Mouse (Mus musculus): ENCODE measurements around the gene Aste1. TPM values are rescaled to one million over a fixed set of nuclear protein-coding genes. Genes with fewer than 3 reads are reported as not detected.

Gene Aste1
- polyA plus RNA-seq, 1 experiment from 2014 or later, result 13.2 TPM

GRCm38 (mm10) chr9:105379533-105380145 lies 15.6 kb upstream of the Aste1 start:
- Histone ChIP-seq H3K27ac (replicated peaks) (peak overlapping the region; percentile 82), H3K36me3 (no peaks in the 10 kb centered on the region), H3K9me3 (no peaks in the 10 kb centered on the region), H3K4me1 (replicated peaks) (peaks cover 25% of the 10 kb centered on the region), H3K9ac (no peak overlapping the region), H3K27me3 (no peaks in the 10 kb centered on the region), H3K4me2 (peak overlapping the region; percentile 11; the same call in 1 of the 2 replicates), H3K4me3 (no peak overlapping the region)
- WGBS, result 50% methylated on average over 8 of the region's 8 CpGs
- peak; percentile 93 for ATAC-seq (ENCODE audit: low read depth)

- WGBS, result 87% methylated on average over 5 of the region's 5 CpGs
- H3K27me3 ChIP-seq, result no peaks in the 10 kb centered on the region
- no peaks in the 10 kb centered on the region for H3K36me3 ChIP-seq
- H3K4me1 ChIP-seq (replicated peaks), result no peaks in the 10 kb centered on the region
- H3K4me2 ChIP-seq, result no peak overlapping the region
- H3K9me3 ChIP-seq, result no peaks in the 10 kb centered on the region
- ATAC-seq (ENCODE audit: low read depth), result no peak
- no peak overlapping the region for H3K9ac ChIP-seq
- H3K4me3 ChIP-seq, result no peak overlapping the region
- H3K27ac ChIP-seq (replicated peaks), result no peak overlapping the region
Measured at GRCm38 (mm10) chr9:105387403-105387802, 7.8 kb upstream of the Aste1 start.

- WGBS, result 14% methylated on average over 4 of the region's 4 CpGs
- Histone ChIP-seq H3K4me1 (replicated peaks) (no peaks in the 10 kb centered on the region), H3K27me3 (0 out of 2 replicates have a peak, but pooled peaks cover 3% of the 10 kb centered on the region), H3K27ac (replicated peaks) (no peak overlapping the region), H3K4me3 (no peak overlapping the region), H3K4me2 (no peak overlapping the region), H3K9ac (no peak overlapping the region), H3K36me3 (no peaks in the 10 kb centered on the region), H3K9me3 (no peaks in the 10 kb centered on the region)
- no peak for ATAC-seq (ENCODE audit: low read depth)
Measured at GRCm38 (mm10) chr9:105389289-105389688, 5.9 kb upstream of the Aste1 start.

- H3K36me3 ChIP-seq, result no peaks in the 10 kb centered on the region
- H3K9ac ChIP-seq, result no peak overlapping the region
- H3K27me3 ChIP-seq, result peaks cover 7% of the 10 kb centered on the region
- ATAC-seq (ENCODE audit: low read depth), result no peak
- no peak overlapping the region for H3K4me2 ChIP-seq
- peaks cover 7% of the 10 kb centered on the region for H3K4me1 ChIP-seq (replicated peaks)
- H3K27ac ChIP-seq (replicated peaks), result no peak overlapping the region
- no peaks in the 10 kb centered on the region for H3K9me3 ChIP-seq
- WGBS, result 57% methylated on average over 5 of the region's 5 CpGs
- no peak overlapping the region for H3K4me3 ChIP-seq
Measured at GRCm38 (mm10) chr9:105390616-105391015, 4.6 kb upstream of the Aste1 start.

GRCm38 (mm10) chr9:105394720-105395119 lies 472 bp upstream of the Aste1 start:
- H3K4me3 ChIP-seq, result peak overlapping the region; percentile 66
- H3K36me3 ChIP-seq, result 0 out of 2 replicates have a peak, but pooled peaks cover 12% of the 10 kb centered on the region
- no peaks in the 10 kb centered on the region for H3K9me3 ChIP-seq
- H3K9ac ChIP-seq, result peak overlapping the region; percentile 78; the same call in 1 of the 2 replicates
- peak overlapping the region; percentile 72 for H3K4me2 ChIP-seq
- 14% methylated on average over 11 of the region's 11 CpGs for WGBS
- ATAC-seq (ENCODE audit: low read depth), result 0 out of 2 replicates have a peak, but pooled peaks have one; percentile 37
- H3K4me1 ChIP-seq (replicated peaks), result peaks cover 45% of the 10 kb centered on the region
- H3K27ac ChIP-seq (replicated peaks), result no peak overlapping the region
- H3K27me3 ChIP-seq, result peaks cover 7% of the 10 kb centered on the region

- Histone ChIP-seq H3K9ac (no peak overlapping the region), H3K4me3 (no peak overlapping the region), H3K4me1 (replicated peaks) (no peaks in the 10 kb centered on the region), H3K27me3 (no peaks in the 10 kb centered on the region), H3K27ac (replicated peaks) (no peak overlapping the region), H3K9me3 (no peaks in the 10 kb centered on the region), H3K4me2 (no peak overlapping the region), H3K36me3 (peaks cover 39% of the 10 kb centered on the region)
- WGBS, result 93% methylated on average over 6 of the region's 6 CpGs
- ATAC-seq (ENCODE audit: low read depth), result no peak
Measured at GRCm38 (mm10) chr9:105408549-105408948, 13.4 kb downstream of the Aste1 start.

- Histone ChIP-seq H3K27ac (replicated peaks) (no peak overlapping the region), H3K9ac (no peak overlapping the region), H3K36me3 (peaks cover 64% of the 10 kb centered on the region), H3K4me1 (replicated peaks) (no peaks in the 10 kb centered on the region), H3K4me2 (no peak overlapping the region), H3K4me3 (no peak overlapping the region), H3K9me3 (no peaks in the 10 kb centered on the region), H3K27me3 (no peaks in the 10 kb centered on the region)
- 87% methylated on average over 13 of the region's 13 CpGs for WGBS
- no peak for ATAC-seq (ENCODE audit: low read depth)
Measured at GRCm38 (mm10) chr9:105459032-105459431, 63.8 kb downstream of the Aste1 start.

GRCm38 (mm10) chr9:105461496-105461895 lies 66.3 kb downstream of the Aste1 start:
- no peak for ATAC-seq (ENCODE audit: low read depth)
- H3K9ac ChIP-seq, result no peak overlapping the region
- H3K4me3 ChIP-seq, result no peak overlapping the region
- no peaks in the 10 kb centered on the region for H3K4me1 ChIP-seq (replicated peaks)
- 95% methylated on average over 7 of the region's 7 CpGs for WGBS
- H3K27me3 ChIP-seq, result no peaks in the 10 kb centered on the region
- no peak overlapping the region for H3K27ac ChIP-seq (replicated peaks)
- no peaks in the 10 kb centered on the region for H3K9me3 ChIP-seq
- H3K4me2 ChIP-seq, result no peak overlapping the region
- peaks cover 55% of the 10 kb centered on the region for H3K36me3 ChIP-seq

Other genes starting within 250 kb of the Aste1 start
- gene Nek11, start 132 bp downstream of the Aste1 start, polyA plus RNA-seq (2015; fragmentation: Nextera tagmentation; extraction: Ambion mirVana), result 2.2 and 2.5 TPM in 2 replicates
- gene Atp2c1, start 131.9 kb downstream of the Aste1 start, polyA plus RNA-seq (2015; fragmentation: Nextera tagmentation; extraction: Ambion mirVana), result 97.1 and 100 TPM in 2 replicates
- 19.4 and 20.7 TPM in 2 replicates for gene Pik3r4, start 247.6 kb downstream of the Aste1 start, polyA plus RNA-seq (2015; fragmentation: Nextera tagmentation; extraction: Ambion mirVana)

Measured in neural tube, embryonic 13.5 days (tissue).